Mouse (Mus musculus) cerebral cortex, adult 2 months (tissue): ENCODE results near the gene Glt8d1.

ENCODE experiments used
- WGBS: fragments of 180-500 bp; shearing (Covaris S2); methylation state at CpG from one replicate; pipeline ENCODE4 v1.1.7; 2018; 5-methylcytosine and 5-hydroxymethylcytosine counted together

Glt8d1 gene

GRCm38 (mm10) chr14:31001307-31002205 is at the start of gene Glt8d1, which contains the start of gene Spcs1:
Gene Glt8d1, plus strand, starts transcription at chr14:31001400.
Gene Spcs1, minus strand, starts transcription at chr14:31001672.
- WGBS: under 1% methylated on average over 84 of the region's 84 CpGs

GRCm38 (mm10) chr14:30958517-30958916 is 42.7 kb upstream of the Glt8d1 start:
- WGBS: 74% methylated on average over 2 of the region's 2 CpGs

- 95% methylated on average over 4 of the region's 4 CpGs for WGBS
These were observed 42.2 kb upstream of the Glt8d1 start for GRCm38 (mm10) chr14:30959031-30959430.

GRCm38 (mm10) chr14:30960366-30960765 is 40.8 kb upstream of the Glt8d1 start:
- WGBS: 97% methylated on average over 1 of the region's 1 CpGs

- WGBS: 17% methylated on average over 6 of the region's 6 CpGs
These were observed 27.0 kb upstream of the Glt8d1 start for GRCm38 (mm10) chr14:30974204-30974603.

GRCm38 (mm10) chr14:30976222-30976621 is 25.0 kb upstream of the Glt8d1 start:
- WGBS: 90% methylated on average over 3 of the region's 3 CpGs

GRCm38 (mm10) chr14:31000356-31000755 is 844 bp upstream of the Glt8d1 start:
- 56% methylated on average over 10 of the region's 10 CpGs for WGBS

- WGBS: under 1% methylated on average over 21 of the region's 21 CpGs
These were observed 339 bp upstream of the Glt8d1 start for GRCm38 (mm10) chr14:31000816-31001306.

- WGBS: 86% methylated on average over 2 of the region's 2 CpGs
These were observed 3.3 kb downstream of the Glt8d1 start for GRCm38 (mm10) chr14:31004527-31004926.

GRCm38 (mm10) chr14:31006779-31007178 is 5.6 kb downstream of the Glt8d1 start:
- WGBS: 86% methylated on average over 5 of the region's 5 CpGs

GRCm38 (mm10) chr14:31011588-31011987 is 10.4 kb downstream of the Glt8d1 start:
- WGBS: 56% methylated on average over 3 of the region's 3 CpGs

- 94% methylated on average over 2 of the region's 2 CpGs for WGBS
These were observed 12.7 kb downstream of the Glt8d1 start for GRCm38 (mm10) chr14:31013928-31014327.

GRCm38 (mm10) chr14:31016063-31016462 is 14.9 kb downstream of the Glt8d1 start:
- 93% methylated on average over 1 of the region's 1 CpGs for WGBS

GRCm38 (mm10) chr14:31017854-31018253 is 16.7 kb downstream of the Glt8d1 start:
- WGBS: 2% methylated on average over 2 of the region's 2 CpGs

GRCm38 (mm10) chr14:31018860-31019291 is 17.7 kb downstream of the Glt8d1 start, which contains the start of the genes Pbrm1 and Gnl3:
Gene Pbrm1, plus strand, starts transcription at chr14:31019138.
Gene Gnl3, minus strand, starts transcription at chr14:31019152.
- WGBS: under 1% methylated on average over 52 of the region's 53 CpGs

- WGBS: 2% methylated on average over 39 of the region's 56 CpGs
These were observed 18.4 kb downstream of the Glt8d1 start for GRCm38 (mm10) chr14:31019331-31020205.

GRCm38 (mm10) chr14:31022579-31022978 is 21.4 kb downstream of the Glt8d1 start:
- WGBS: 8% methylated on average over 1 of the region's 1 CpGs

- 72% methylated on average over 3 of the region's 3 CpGs for WGBS
These were observed 24.6 kb downstream of the Glt8d1 start for GRCm38 (mm10) chr14:31025785-31026184.

GRCm38 (mm10) chr14:31045296-31045695 is 44.1 kb downstream of the Glt8d1 start:
- WGBS: 92% methylated on average over 5 of the region's 5 CpGs

- 98% methylated on average over 1 of the region's 1 CpGs for WGBS
These were observed 44.6 kb downstream of the Glt8d1 start for GRCm38 (mm10) chr14:31045817-31046216.
